In genomic region chr2:152376345-152376741, GRCm38 (mm10) we compare ENCODE assay signal across 9 mouse cellular contexts. TPM values are rescaled to one million over a fixed set of nuclear protein-coding genes. Genes with fewer than 3 reads are reported as not detected.
DNase-seq lines count a peak whose midpoint lies in the region; ATAC-seq lines count a peak whose summit lies in the region.
"Had no signal": no experiment of that assay in that cellular context is flagged by ENCODE, and none has a peak within 500 bp of the region (broad histone marks: within the 10 kb centered on the region; RNA-seq: fewer than 3 reads in every experiment).

Gene Nrsn2 (minus strand): TSS chr2:152376638.

- H3K4me2 ChIP-seq in limb, embryonic 11.5 days (ENCODE audit: low read depth, severe bottlenecking) = peak within 1 kb of the TSS; percentile 42
- peak within 1 kb of the TSS; percentile 23; the same call in 1 of the 2 replicates for H3K4me2 ChIP-seq in stomach, embryonic 16.5 days (ENCODE audit: low read depth, low read length)

- no peaks in the 10 kb centered on the region; the same call in 1 of the 2 replicates for H3K36me3 ChIP-seq in limb, embryonic 11.5 days (ENCODE audit: control insufficient read depth, insufficient read depth, low read length)
- no peaks in the 10 kb centered on the region for H3K36me3 ChIP-seq in stomach, embryonic 16.5 days (ENCODE audit: control insufficient read depth, insufficient read depth, low read length)

- no peak within 1 kb of the TSS for H3K27ac ChIP-seq in limb, embryonic 11.5 days (replicated peaks; ENCODE audit: low read depth, low read length)
- H3K27ac ChIP-seq in stomach, embryonic 16.5 days (ENCODE audit: low read length) = no peak within 1 kb of the TSS
- H3K27ac ChIP-seq: liver, embryonic 14.5 days had no signal

- H3K9me3 ChIP-seq in limb, embryonic 11.5 days (ENCODE audit: control insufficient read depth, low read length) = no peaks in the 10 kb centered on the region
- H3K9me3 ChIP-seq in stomach, embryonic 16.5 days (replicated peaks; ENCODE audit: control insufficient read depth, low read length) = no peaks in the 10 kb centered on the region

- peaks cover 3% of the 10 kb centered on the region; the same call in 1 of the 2 replicates for H3K27me3 ChIP-seq in limb, embryonic 11.5 days (ENCODE audit: control insufficient read depth, insufficient read depth, low read length)
- peaks cover 16% of the 10 kb centered on the region; the same call in 1 of the 2 replicates for H3K27me3 ChIP-seq in stomach, embryonic 16.5 days (ENCODE audit: control insufficient read depth, insufficient read depth, low read length)

- 1% methylated on average over 15 of the region's 16 CpGs for WGBS in limb, embryonic 11.5 days
- WGBS in stomach, embryonic 16.5 days = 3% methylated on average over 16 of the region's 16 CpGs

- peaks cover 17% of the 10 kb centered on the region; the same call in 1 of the 2 replicates for H3K4me1 ChIP-seq in limb, embryonic 11.5 days (ENCODE audit: control insufficient read depth, insufficient read depth, low read length)
- no peaks in the 10 kb centered on the region for H3K4me1 ChIP-seq in stomach, embryonic 16.5 days (ENCODE audit: control insufficient read depth, insufficient read depth, low read length)

- H3K9ac ChIP-seq in limb, embryonic 11.5 days (ENCODE audit: low read length) = peak within 1 kb of the TSS; percentile 22
- H3K9ac ChIP-seq in stomach, embryonic 16.5 days (ENCODE audit: low read length) = peak within 1 kb of the TSS; percentile 40; the same call in 1 of the 2 replicates
- H3K9ac ChIP-seq: liver, embryonic 14.5 days had no signal

- DNase-seq in cerebellum, postnatal 10 days = peak; percentile 61 to 66
- DNase-seq in cerebellum, adult 11-12 months = no peak
- DNase-seq in right cerebral cortex, adult 18-20 months = peak; percentile 71
- no peak for DNase-seq in right cerebral cortex, postnatal 36 days (ENCODE audit: low spot score in 2 of 2)
- peak; percentile 58 for DNase-seq in limb, embryonic 11.5 days (ENCODE audit: low spot score)
- DNase-seq in urinary bladder, postnatal 25 days (ENCODE audit: low spot score) = no peak
- no peak for DNase-seq in cerebellum, postnatal 36 days

- H3K4me3 ChIP-seq in limb, embryonic 11.5 days (ENCODE audit: low read depth, low read length) = peak within 1 kb of the TSS; percentile 15
- no peak within 1 kb of the TSS for H3K4me3 ChIP-seq in stomach, embryonic 16.5 days (replicated peaks; ENCODE audit: low read length)

- peak; percentile 78 for ATAC-seq in limb, embryonic 11.5 days (ENCODE audit: insufficient number of reproducible peaks, low FRiP score, low TSS enrichment, low read depth)
- peak; percentile 42 for ATAC-seq in stomach, embryonic 16.5 days (ENCODE audit: insufficient read depth, low FRiP score)

RNA-seq across cellular contexts. Expression of gene Nrsn2, which starts in this region (rescaled TPM):
- 1.8 and 2.2 TPM in 2 replicates for polyA plus RNA-seq in limb, embryonic 11.5 days (2014; fragmentation: Nextera tagmentation; extraction: Ambion mirVana)
- polyA plus RNA-seq in stomach, embryonic 16.5 days (2015; fragmentation: Nextera tagmentation; extraction: Ambion mirVana) = 1.8 and 2.3 TPM in 2 replicates
- polyA plus RNA-seq: liver, embryonic 14.5 days had no signal

Comparison
In these comparisons a context has a peak if more than half of its experiments do, and no peak if none do; other contexts are left out.
1. DNase-seq: peak in cerebellum, postnatal 10 days (2 of 2), right cerebral cortex, adult 18-20 months (single experiment) and limb, embryonic 11.5 days (single experiment); none in cerebellum, adult 11-12 months (single experiment), right cerebral cortex, postnatal 36 days (0 of 2), urinary bladder, postnatal 25 days (single experiment) and cerebellum, postnatal 36 days (0 of 2).